Mouse (Mus musculus) midbrain, postnatal 0 days (tissue): Measurements from ENCODE around the gene Krtap10-10. TPM values are rescaled to one million over a fixed set of nuclear protein-coding genes. Genes with fewer than 3 reads are reported as not detected.
"Not testable (repeated sequence)": the region's sequence is repeated elsewhere in the genome, so short reads cannot be mapped to it uniquely, and the experiment has no call there.

Source experiments
- ATAC-seq: fragments of 200-750 bp; cut with Nextera tagmentation; 2 replicates; pipeline ENCODE4 v1.8.0; 2017; ENCODE audit warnings: moderate number of reproducible peaks, mild to moderate bottlenecking, moderate TSS enrichment, moderate library complexity; ENCODE audit not compliant: low FRiP score
- DNase-seq: peaks from one replicate; pipeline ENCODE4 v3.0.0-alpha.2; 2015; ENCODE audit warnings: low spot score
- H3K27ac ChIP-seq: fragments of 300-500 bp; sonication (generic); 2 replicates; pipeline ENCODE4 v1.5.1; 2014; ENCODE audit warnings: low read depth, mild to moderate bottlenecking, low read length, mixed read lengths
- H3K27me3 ChIP-seq: fragments of 300-500 bp; sonication (generic); 2 replicates; pipeline ENCODE4 v1.6.1; 2014; ENCODE audit warnings: low read length, control low read depth, mixed read lengths; ENCODE audit not compliant: insufficient read depth
- H3K36me3 ChIP-seq: fragments of 300-500 bp; sonication (generic); 2 replicates; pipeline ENCODE4 v1.6.1; 2014; ENCODE audit warnings: low read length, control low read depth, mixed read lengths; ENCODE audit not compliant: insufficient read depth
- H3K4me1 ChIP-seq: fragments of 300-500 bp; sonication (generic); 2 replicates; pipeline ENCODE4 v1.6.1; 2014; ENCODE audit warnings: mild to moderate bottlenecking, control low read depth, antibody characterized with exemption, low read length, mixed read lengths; ENCODE audit not compliant: insufficient read depth
- H3K4me2 ChIP-seq: fragments of 300-500 bp; sonication (generic); 2 replicates; pipeline ENCODE4 v1.6.1; 2014; ENCODE audit warnings: low read depth, mild to moderate bottlenecking, low read length, mixed read lengths; ENCODE audit not compliant: poor library complexity, severe bottlenecking
- H3K4me3 ChIP-seq: fragments of 300-500 bp; sonication (generic); 2 replicates; pipeline ENCODE4 v1.5.1; 2014; ENCODE audit warnings: low read depth, mild to moderate bottlenecking, low read length, moderate library complexity
- H3K9ac ChIP-seq: fragments of 300-500 bp; sonication (generic); replicated peaks from 2 replicates; pipeline ENCODE4 v1.6.1; 2014; ENCODE audit warnings: mild to moderate bottlenecking, low read length, moderate library complexity, mixed read lengths; ENCODE audit not compliant: poor library complexity, severe bottlenecking
- H3K9me3 ChIP-seq: fragments of 300-500 bp; sonication (generic); 2 replicates; pipeline ENCODE4 v1.6.1; 2016; ENCODE audit warnings: low read length, control low read depth
- CTCF ChIP-seq: IDR thresholded peaks from 2 replicates; pipeline ENCODE4 v1.5.1; 2016; ENCODE audit warnings: antibody characterized with exemption, mild to moderate bottlenecking
- WGBS: fragments of 180-500 bp; shearing (Covaris S2); extraction: QIAGEN DNeasy Blood & Tissue Kit; methylation state at CpG from one replicate; pipeline ENCODE4 v1.1.7; 2014; 5-methylcytosine and 5-hydroxymethylcytosine counted together
- polyA plus RNA-seq: library from polyadenylated mRNA; unstranded; fragments of >200 nt; fragmentation: Nextera tagmentation; extraction: Ambion mirVana; gene quantifications from 2 replicates; pipeline ENCODE4 v1.2.1, GENCODE M21; 2015
- total RNA-seq: library from RNA; depleted of rRNA; stranded (reverse); fragments of >200 nt; gene quantifications from 2 replicates; pipeline ENCODE4 v1.2.3, GENCODE M21; 2014; rRNA removed

Krtap10-10 gene
- total RNA-seq (not detected in 2 replicates), polyA plus RNA-seq (not detected in 2 replicates)

GRCm38 (mm10) chr10:77835647-77836046, at the start of gene Krtap10-10:
TSS of gene Krtap10-10 (plus strand) at chr10:77835947.
- Histone ChIP-seq H3K27me3 (no peaks in the 10 kb centered on the region), H3K4me1 (no peaks in the 10 kb centered on the region), H3K9ac (no peak within 1 kb of the TSS), H3K4me3 (no peak within 1 kb of the TSS), H3K27ac (no peak within 1 kb of the TSS), H3K36me3 (no peaks in the 10 kb centered on the region), H3K4me2 (no peak within 1 kb of the TSS), H3K9me3 (no peaks in the 10 kb centered on the region)
- WGBS, result 73% methylated on average over 9 of the region's 9 CpGs
- DNase-seq (no peak), ATAC-seq (no peak)
- TF ChIP-seq CTCF, result no peak

GRCm38 (mm10) chr10:77787876-77788275, 47.9 kb upstream of the Krtap10-10 start, which contains the start of gene Gm7137:
TSS of gene Gm7137 (minus strand) at chr10:77788200.
- ATAC-seq, H3K9me3 ChIP-seq, H3K9ac ChIP-seq, H3K4me3 ChIP-seq, H3K27ac ChIP-seq, DNase-seq, H3K27me3 ChIP-seq, H3K4me1 ChIP-seq, H3K4me2 ChIP-seq, H3K36me3 ChIP-seq: not testable (repeated sequence)
- 86% methylated on average over 1 of the region's 1 CpGs for WGBS

GRCm38 (mm10) chr10:77788621-77789020, 47.1 kb upstream of the Krtap10-10 start:
- Histone ChIP-seq H3K4me1 (no peaks in the 10 kb centered on the region), H3K27me3 (no peaks in the 10 kb centered on the region), H3K36me3 (no peaks in the 10 kb centered on the region), H3K4me2 (no peak overlapping the region), H3K9ac (no peak overlapping the region), H3K4me3 (no peak overlapping the region), H3K9me3 (no peaks in the 10 kb centered on the region), H3K27ac (no peak overlapping the region)
- TF ChIP-seq CTCF, result no peak
- DNase-seq (no peak), ATAC-seq (no peak)
- 88% methylated on average over 2 of the region's 2 CpGs for WGBS

- DNase-seq (no peak), ATAC-seq (no peak)
- TF ChIP-seq CTCF, result no peak
- WGBS, result 68% methylated on average over 2 of the region's 2 CpGs
- H3K27me3 ChIP-seq, result no peaks in the 10 kb centered on the region
- no peaks in the 10 kb centered on the region for H3K36me3 ChIP-seq
- no peak within 1 kb of the TSS for H3K9ac ChIP-seq
- H3K4me2 ChIP-seq, result no peak within 1 kb of the TSS
- H3K9me3 ChIP-seq, result no peaks in the 10 kb centered on the region
- no peaks in the 10 kb centered on the region for H3K4me1 ChIP-seq
- no peak within 1 kb of the TSS for H3K4me3 ChIP-seq
- no peak within 1 kb of the TSS for H3K27ac ChIP-seq
These were observed 40.8 kb upstream of the Krtap10-10 start, which contains the start of gene Gm9639 for GRCm38 (mm10) chr10:77794976-77795375. TSS of gene Gm9639 (minus strand) at chr10:77795076.

- WGBS, result 13% methylated on average over 3 of the region's 3 CpGs
- no peaks in the 10 kb centered on the region for H3K9me3 ChIP-seq
- no peak overlapping the region for H3K9ac ChIP-seq
- H3K27me3 ChIP-seq, result no peaks in the 10 kb centered on the region
- H3K4me2 ChIP-seq, result no peak overlapping the region
- no peak for TF ChIP-seq CTCF
- no peak overlapping the region for H3K27ac ChIP-seq
- H3K4me1 ChIP-seq, result no peaks in the 10 kb centered on the region
- H3K4me3 ChIP-seq, result no peak overlapping the region
- ATAC-seq, result no peak
- no peaks in the 10 kb centered on the region for H3K36me3 ChIP-seq
- DNase-seq, result no peak
These were observed 38.1 kb upstream of the Krtap10-10 start for GRCm38 (mm10) chr10:77797677-77798076.

- not testable (repeated sequence) for H3K4me1 ChIP-seq, H3K4me3 ChIP-seq, H3K27me3 ChIP-seq, DNase-seq, H3K9me3 ChIP-seq, ATAC-seq, H3K4me2 ChIP-seq, H3K9ac ChIP-seq, H3K27ac ChIP-seq, H3K36me3 ChIP-seq
- 39% methylated on average over 3 of the region's 3 CpGs for WGBS
These were observed 37.4 kb upstream of the Krtap10-10 start for GRCm38 (mm10) chr10:77798164-77798920.
